Comparison of ENCODE assay signal across 8 mouse cellular contexts in the genomic region with DNA sequence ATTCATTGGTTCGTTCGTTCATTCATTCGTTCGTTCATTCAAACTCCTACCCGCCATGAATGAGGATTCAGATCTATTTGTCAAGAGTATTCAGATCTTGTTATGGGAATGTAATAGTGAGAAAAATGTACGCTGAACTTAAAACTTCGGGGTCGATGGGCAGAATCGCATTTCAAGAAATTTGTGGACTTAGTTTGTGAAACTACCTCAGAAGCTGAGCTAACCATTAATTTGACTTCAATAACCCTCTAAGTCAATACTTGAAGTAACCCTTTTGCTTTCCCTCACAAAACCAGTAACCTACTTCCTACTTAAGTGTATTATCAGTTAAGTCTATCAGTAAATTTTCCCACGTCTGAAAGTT. TPM values are rescaled to one million over a fixed set of nuclear protein-coding genes. Genes with fewer than 3 reads are reported as not detected.
A peak's percentile ranks its signal among the peaks of the same experiment; 100 is the strongest.
DNase-seq lines count a peak whose midpoint lies in the region; ATAC-seq and TF ChIP-seq lines count a peak whose summit lies in the region.

No protein-coding gene starts in this region.

- ATAC-seq in lung, embryonic 15.5 days (ENCODE audit: borderline replicate concordance, extremely low read depth, low FRiP score, low TSS enrichment) = no peak
- no peak for ATAC-seq in intestine, postnatal 0 days
- no peak for ATAC-seq in neural tube, embryonic 13.5 days (ENCODE audit: low read depth)
- ATAC-seq in cerebellum, adult (ENCODE audit: insufficient number of reproducible peaks, low FRiP score, low TSS enrichment) = no peak

- no peak for TF ChIP-seq POLR2A in embryonic fibroblast, embryonic 13.5 days (IDR thresholded peaks at IDR 0.05; ENCODE audit: low read depth, low read length)

- DNase-seq in lung, adult 18-20 months = no peak
- no peak for DNase-seq in MN1 (ENCODE audit: low spot score)
- DNase-seq in urinary bladder, postnatal 14 days (ENCODE audit: low spot score) = no peak

- H3K27ac ChIP-seq in lung, embryonic 15.5 days = no peak overlapping the region
- H3K27ac ChIP-seq in embryonic fibroblast, embryonic 13.5 days (ENCODE audit: insufficient read depth, low read length) = no peak overlapping the region
- H3K27ac ChIP-seq in intestine, postnatal 0 days (ENCODE audit: low read depth, low read length) = no peak overlapping the region
- peak overlapping the region; percentile 94 for H3K27ac ChIP-seq in neural tube, embryonic 13.5 days (replicated peaks)

- peak overlapping the region; percentile 54 for H3K4me2 ChIP-seq in lung, embryonic 15.5 days
- H3K4me2 ChIP-seq in intestine, postnatal 0 days (replicated peaks; ENCODE audit: low read depth) = peak overlapping the region; percentile 81
- H3K4me2 ChIP-seq in neural tube, embryonic 13.5 days = peak overlapping the region; percentile 61

- 31% methylated on average over 10 of the region's 10 CpGs for WGBS in lung, embryonic 15.5 days
- 26% methylated on average over 10 of the region's 10 CpGs for WGBS in intestine, postnatal 0 days
- 53% methylated on average over 10 of the region's 10 CpGs for WGBS in neural tube, embryonic 13.5 days

- no peak for TF ChIP-seq CTCF in embryonic fibroblast, embryonic 13.5 days (IDR thresholded peaks at IDR 0.05; ENCODE audit: borderline replicate concordance, insufficient read depth, low read length)
- TF ChIP-seq CTCF in intestine, postnatal 0 days (IDR thresholded peaks at IDR 0.05; ENCODE audit: low read depth) = no peak

- H3K9ac ChIP-seq in lung, embryonic 15.5 days = peak overlapping the region; percentile 61
- H3K9ac ChIP-seq in intestine, postnatal 0 days (ENCODE audit: low read depth, low read length) = peak overlapping the region; percentile 82
- peak overlapping the region; percentile 78 for H3K9ac ChIP-seq in neural tube, embryonic 13.5 days

- H3K27me3 ChIP-seq in lung, embryonic 15.5 days = peaks cover 10% of the 10 kb centered on the region; the same call in 1 of the 2 replicates
- H3K27me3 ChIP-seq in intestine, postnatal 0 days (replicated peaks; ENCODE audit: control insufficient read depth, insufficient read depth, low read length) = no peaks in the 10 kb centered on the region
- no peaks in the 10 kb centered on the region for H3K27me3 ChIP-seq in neural tube, embryonic 13.5 days

- H3K36me3 ChIP-seq in lung, embryonic 15.5 days = no peaks in the 10 kb centered on the region
- no peaks in the 10 kb centered on the region for H3K36me3 ChIP-seq in intestine, postnatal 0 days (ENCODE audit: control insufficient read depth, insufficient read depth)
- no peaks in the 10 kb centered on the region for H3K36me3 ChIP-seq in neural tube, embryonic 13.5 days

- no peaks in the 10 kb centered on the region for H3K9me3 ChIP-seq in lung, embryonic 15.5 days
- no peaks in the 10 kb centered on the region for H3K9me3 ChIP-seq in intestine, postnatal 0 days (ENCODE audit: control insufficient read depth)
- H3K9me3 ChIP-seq in neural tube, embryonic 13.5 days = no peaks in the 10 kb centered on the region

- peak overlapping the region; percentile 61 for H3K4me3 ChIP-seq in lung, embryonic 15.5 days
- H3K4me3 ChIP-seq in embryonic fibroblast, embryonic 13.5 days (ENCODE audit: insufficient read depth, low read length) = peak overlapping the region; percentile 59
- peak overlapping the region; percentile 74 for H3K4me3 ChIP-seq in intestine, postnatal 0 days (ENCODE audit: low read depth, low read length)
- peak overlapping the region; percentile 56 for H3K4me3 ChIP-seq in neural tube, embryonic 13.5 days

- 0 out of 2 replicates have a peak, but pooled peaks cover 4% of the 10 kb centered on the region for H3K4me1 ChIP-seq in lung, embryonic 15.5 days
- no peaks in the 10 kb centered on the region for H3K4me1 ChIP-seq in embryonic fibroblast, embryonic 13.5 days (ENCODE audit: control insufficient read depth, insufficient read depth, low read length)
- H3K4me1 ChIP-seq in intestine, postnatal 0 days (replicated peaks; ENCODE audit: control insufficient read depth, insufficient read depth, low read length) = 0 out of 2 replicates have a peak, but pooled peaks cover 8% of the 10 kb centered on the region
- H3K4me1 ChIP-seq in neural tube, embryonic 13.5 days (replicated peaks) = peaks cover 28% of the 10 kb centered on the region

RNA-seq across cellular contexts. Expression of gene Parp11, which starts 7.7 kb away (rescaled TPM):
- polyA plus RNA-seq in lung, embryonic 15.5 days (2015; fragmentation: Nextera tagmentation; extraction: Ambion mirVana) = 21.1 and 21.9 TPM in 2 replicates
- polyA plus RNA-seq in embryonic fibroblast, embryonic 13.5 days (2011; ENCODE audit: insufficient read length, low read depth, missing spikeins) = 18.2 and 25.7 TPM in 2 replicates
- 8.0 and 8.7 TPM in 2 replicates for polyA plus RNA-seq in intestine, postnatal 0 days (2015; fragmentation: Nextera tagmentation; extraction: Ambion mirVana)
- polyA plus RNA-seq in neural tube, embryonic 13.5 days (2015; fragmentation: Nextera tagmentation; extraction: Ambion mirVana) = 68.7 and 72.9 TPM in 2 replicates
